Mouse (Mus musculus) thymus, adult 2 months (tissue): Measurements from ENCODE around the gene Efnb2. TPM values are rescaled to one million over a fixed set of nuclear protein-coding genes. Genes with fewer than 3 reads are reported as not detected.

Source experiments
- DNase-seq: peaks from one replicate; pipeline ENCODE4 v3.0.0; 2021
- H3K27ac ChIP-seq: fragments of 200-500 bp; 2 replicates; pipeline ENCODE4 v1.5.1; 2012; ENCODE audit warnings: low read length, control low read depth; ENCODE audit not compliant: control insufficient read depth, insufficient read depth
- H3K27me3 ChIP-seq: fragments of 200-500 bp; 2 replicates; pipeline ENCODE4 v1.6.1; 2012; ENCODE audit warnings: mild to moderate bottlenecking, low read length, moderate library complexity, mixed read lengths; ENCODE audit not compliant: control insufficient read depth, insufficient read depth
- H3K36me3 ChIP-seq: fragments of 200-500 bp; 2 replicates; pipeline ENCODE4 v1.6.1; 2012; ENCODE audit warnings: mild to moderate bottlenecking, low read length, moderate library complexity; ENCODE audit not compliant: control insufficient read depth, insufficient read depth
- H3K4me1 ChIP-seq: fragments of 200-500 bp; replicated peaks from 2 replicates; pipeline ENCODE4 v1.6.1; 2012; ENCODE audit warnings: low read length; ENCODE audit not compliant: control insufficient read depth, insufficient read depth
- H3K4me3 ChIP-seq: fragments of 200-500 bp; 2 replicates; pipeline ENCODE4 v1.5.1; 2012; ENCODE audit warnings: mild to moderate bottlenecking, low read length, control low read depth, moderate library complexity; ENCODE audit not compliant: control insufficient read depth, insufficient read depth
- CTCF ChIP-seq: fragments of 200-500 bp; IDR thresholded peaks from 2 replicates; pipeline ENCODE4 v1.5.1; 2012; ENCODE audit warnings: mild to moderate bottlenecking, control low read depth, low read length, moderate library complexity, borderline replicate concordance; ENCODE audit not compliant: control insufficient read depth, poor library complexity, insufficient read depth; ENCODE audit errors: extremely low read depth
- POLR2A ChIP-seq: fragments of 200-500 bp; IDR thresholded peaks from 2 replicates; pipeline ENCODE4 v1.6.1; 2012; ENCODE audit warnings: mild to moderate bottlenecking, low read length, control low read depth, moderate library complexity; ENCODE audit not compliant: control insufficient read depth, poor library complexity, insufficient read depth; ENCODE audit errors: extremely low read depth
- WGBS: fragments of 180-500 bp; shearing (Covaris S2); methylation state at CpG from one replicate; pipeline ENCODE4 v1.1.7; 2018; 5-methylcytosine and 5-hydroxymethylcytosine counted together
- polyA plus RNA-seq: library from polyadenylated mRNA; depleted of rRNA; stranded (reverse); fragments of >200 nt; gene quantifications from 2 replicates; pipeline ENCODE4 v1.2.3, GENCODE M21; 2012

Gene Efnb2
- polyA plus RNA-seq, 1 experiment: 17.8 TPM

- Histone ChIP-seq H3K4me3 (peak overlapping the region; percentile 78), H3K27ac (peak overlapping the region; percentile 56), H3K36me3 (no peaks in the 10 kb centered on the region), H3K4me1 (peaks cover 15% of the 10 kb centered on the region), H3K27me3 (no peaks in the 10 kb centered on the region)
- WGBS: 1% methylated on average over 68 of the region's 68 CpGs
- DNase-seq: peak; percentile 70
- TF ChIP-seq CTCF: no peak
- no peak for TF ChIP-seq POLR2A
Measured at GRCm38 (mm10) chr8:8689454-8690145, 28.6 kb upstream of the Efnb2 start.

- no peak for DNase-seq
- Histone ChIP-seq H3K27me3 (no peaks in the 10 kb centered on the region), H3K36me3 (no peaks in the 10 kb centered on the region), H3K4me3 (peak overlapping the region; percentile 78; the same call in 1 of the 2 replicates), H3K27ac (no peak overlapping the region), H3K4me1 (peaks cover 15% of the 10 kb centered on the region)
- 5% methylated on average over 9 of the region's 9 CpGs for WGBS
- TF ChIP-seq POLR2A: no peak
- TF ChIP-seq CTCF: no peak
Measured at GRCm38 (mm10) chr8:8688823-8689453, 27.9 kb upstream of the Efnb2 start.

- H3K4me1 ChIP-seq: peaks cover 5% of the 10 kb centered on the region
- 60% methylated on average over 2 of the region's 2 CpGs for WGBS
- no peak overlapping the region for H3K27ac ChIP-seq
- no peak for TF ChIP-seq CTCF
- TF ChIP-seq POLR2A: no peak
- DNase-seq: no peak
- peaks cover 33% of the 10 kb centered on the region for H3K36me3 ChIP-seq
- no peaks in the 10 kb centered on the region for H3K27me3 ChIP-seq
- H3K4me3 ChIP-seq: no peak overlapping the region
Measured at GRCm38 (mm10) chr8:8685517-8685916, 24.5 kb upstream of the Efnb2 start.

GRCm38 (mm10) chr8:8682697-8683096, 21.7 kb upstream of the Efnb2 start:
- H3K36me3 ChIP-seq: peaks cover 49% of the 10 kb centered on the region
- TF ChIP-seq CTCF (no peak), POLR2A (no peak)
- peaks cover 3% of the 10 kb centered on the region for H3K4me1 ChIP-seq
- no peak overlapping the region for H3K27ac ChIP-seq
- 95% methylated on average over 3 of the region's 3 CpGs for WGBS
- H3K27me3 ChIP-seq: no peaks in the 10 kb centered on the region
- DNase-seq: no peak
- H3K4me3 ChIP-seq: no peak overlapping the region

GRCm38 (mm10) chr8:8678236-8678635, 17.2 kb upstream of the Efnb2 start:
- H3K27ac ChIP-seq: no peak overlapping the region
- DNase-seq: no peak
- no peak overlapping the region for H3K4me3 ChIP-seq
- H3K27me3 ChIP-seq: no peaks in the 10 kb centered on the region
- no peak for TF ChIP-seq POLR2A
- no peak for TF ChIP-seq CTCF
- WGBS: 94% methylated on average over 3 of the region's 3 CpGs
- H3K4me1 ChIP-seq: no peaks in the 10 kb centered on the region
- H3K36me3 ChIP-seq: peaks cover 59% of the 10 kb centered on the region

GRCm38 (mm10) chr8:8674864-8675263, 13.8 kb upstream of the Efnb2 start:
- no peaks in the 10 kb centered on the region for H3K27me3 ChIP-seq
- TF ChIP-seq CTCF (no peak), POLR2A (no peak)
- no peak overlapping the region for H3K27ac ChIP-seq
- no peak for DNase-seq
- H3K4me3 ChIP-seq: no peak overlapping the region
- WGBS: 85% methylated on average over 5 of the region's 5 CpGs
- H3K36me3 ChIP-seq: peaks cover 26% of the 10 kb centered on the region
- H3K4me1 ChIP-seq: no peaks in the 10 kb centered on the region
